Comparison of ENCODE assay signal across 9 mouse cellular contexts in genomic region chr16:96103036-96103435, GRCm38 (mm10). TPM values are rescaled to one million over a fixed set of nuclear protein-coding genes. Genes with fewer than 3 reads are reported as not detected.
DNase-seq lines count a peak whose midpoint lies in the region; ATAC-seq lines count a peak whose summit lies in the region.
"Had no signal": no experiment of that assay in that cellular context is flagged by ENCODE, and none has a peak within 500 bp of the region (broad histone marks: within the 10 kb centered on the region; RNA-seq: fewer than 3 reads in every experiment).

No protein-coding gene starts in this region.

- no peak overlapping the region for H3K4me2 ChIP-seq in kidney, embryonic 16.5 days (replicated peaks; ENCODE audit: low read depth, low read length)
- H3K4me2 ChIP-seq in midbrain, embryonic 14.5 days (ENCODE audit: low read length), result no peak overlapping the region
- H3K4me2 ChIP-seq: neural tube, embryonic 12.5 days had no signal

- WGBS in kidney, embryonic 16.5 days, result 42% methylated on average over 2 of the region's 2 CpGs
- 57% methylated on average over 2 of the region's 2 CpGs for WGBS in limb, embryonic 10.5 days
- WGBS in midbrain, embryonic 14.5 days, result 41% methylated on average over 2 of the region's 2 CpGs

- no peaks in the 10 kb centered on the region for H3K27me3 ChIP-seq in kidney, embryonic 16.5 days (ENCODE audit: insufficient read depth, low read length)
- H3K27me3 ChIP-seq in limb, embryonic 10.5 days (ENCODE audit: low read depth, poor library complexity, severe bottlenecking), result no peaks in the 10 kb centered on the region
- H3K27me3 ChIP-seq in midbrain, embryonic 14.5 days (ENCODE audit: control insufficient read depth, insufficient read depth, low read length), result no peaks in the 10 kb centered on the region
- H3K27me3 ChIP-seq: neural tube, embryonic 12.5 days had no signal

- no peaks in the 10 kb centered on the region for H3K36me3 ChIP-seq in kidney, embryonic 16.5 days (ENCODE audit: insufficient read depth, low read length)
- no peaks in the 10 kb centered on the region for H3K36me3 ChIP-seq in limb, embryonic 10.5 days
- H3K36me3 ChIP-seq in midbrain, embryonic 14.5 days (ENCODE audit: control insufficient read depth, insufficient read depth, low read length), result no peaks in the 10 kb centered on the region
- H3K36me3 ChIP-seq: neural tube, embryonic 12.5 days had no signal

- no peak overlapping the region for H3K9ac ChIP-seq in kidney, embryonic 16.5 days (replicated peaks; ENCODE audit: low read length)
- no peak overlapping the region for H3K9ac ChIP-seq in midbrain, embryonic 14.5 days (replicated peaks; ENCODE audit: low read length)
- H3K9ac ChIP-seq: neural tube, embryonic 12.5 days had no signal

- no peak overlapping the region for H3K4me3 ChIP-seq in kidney, embryonic 16.5 days (ENCODE audit: low read length)
- H3K4me3 ChIP-seq in limb, embryonic 10.5 days, result no peak overlapping the region
- no peak overlapping the region for H3K4me3 ChIP-seq in midbrain, embryonic 14.5 days (replicated peaks; ENCODE audit: low read depth, low read length)
- H3K4me3 ChIP-seq: neural tube, embryonic 12.5 days had no signal

- H3K4me1 ChIP-seq in kidney, embryonic 16.5 days (ENCODE audit: insufficient read depth, low read length), result no peaks in the 10 kb centered on the region
- no peaks in the 10 kb centered on the region for H3K4me1 ChIP-seq in limb, embryonic 10.5 days
- no peaks in the 10 kb centered on the region for H3K4me1 ChIP-seq in midbrain, embryonic 14.5 days (ENCODE audit: control insufficient read depth, insufficient read depth, low read length)
- H3K4me1 ChIP-seq: neural tube, embryonic 12.5 days had no signal

- no peak for ATAC-seq in kidney, embryonic 16.5 days (ENCODE audit: low FRiP score, low TSS enrichment)
- no peak for ATAC-seq in midbrain, embryonic 14.5 days (ENCODE audit: low FRiP score, low TSS enrichment)

- peak; percentile 36 for DNase-seq in adrenal gland, postnatal 10 days
- no peak for DNase-seq in adrenal gland, adult 2 months
- peak; percentile 28 for DNase-seq in kidney, postnatal 14 days
- DNase-seq in ES-CJ7 (ENCODE audit: low read depth, low spot score), result peak; percentile 81
- DNase-seq in lung, postnatal 14 days, result peak; percentile 59
- no peak for DNase-seq in limb, embryonic 10.5 days (ENCODE audit: low spot score)
- no peak for DNase-seq in midbrain, embryonic 14.5 days

- H3K9me3 ChIP-seq in kidney, embryonic 16.5 days (ENCODE audit: low read length), result no peaks in the 10 kb centered on the region
- H3K9me3 ChIP-seq in limb, embryonic 10.5 days (replicated peaks), result no peaks in the 10 kb centered on the region
- H3K9me3 ChIP-seq in midbrain, embryonic 14.5 days (ENCODE audit: control insufficient read depth, low read length), result no peaks in the 10 kb centered on the region
- H3K9me3 ChIP-seq: neural tube, embryonic 12.5 days had no signal

- no peak overlapping the region for H3K27ac ChIP-seq in kidney, embryonic 16.5 days (ENCODE audit: low read length)
- H3K27ac ChIP-seq in limb, embryonic 10.5 days, result no peak overlapping the region
- H3K27ac ChIP-seq in midbrain, embryonic 14.5 days (replicated peaks; ENCODE audit: low read depth, low read length), result no peak overlapping the region
- H3K27ac ChIP-seq: neural tube, embryonic 12.5 days had no signal

RNA-seq across cellular contexts. Expression of gene Brwd1, which starts 20.7 kb away (rescaled TPM):
- 10 to 100 TPM; 67.0 to 85.9 TPM for total RNA-seq in adrenal gland, postnatal 10 days (2021)
- 10 to 100 TPM; 62.3 to 73.5 TPM for total RNA-seq in adrenal gland, adult 2 months (2021)
- polyA plus RNA-seq in adrenal gland, adult 2 months (2012; rRNA removed), result 16.8 and 29.0 TPM in 2 replicates
- 74.5 and 85.6 TPM in 2 replicates for polyA plus RNA-seq in kidney, embryonic 16.5 days (2015; fragmentation: Nextera tagmentation; extraction: Ambion mirVana)
- 123 and 146 TPM in 2 replicates for polyA plus RNA-seq in limb, embryonic 10.5 days (2016; fragmentation: Nextera tagmentation; extraction: Ambion mirVana)
- polyA plus RNA-seq in midbrain, embryonic 14.5 days (2014; fragmentation: Nextera tagmentation; extraction: Ambion mirVana), result 338 and 372 TPM in 2 replicates

RNA-seq across cellular contexts. Expression of gene Hmgn1, which starts 24.5 kb away (rescaled TPM):
- total RNA-seq in adrenal gland, postnatal 10 days (2021), result 100 to 1,000 TPM; 206 to 208 TPM
- 100 to 1,000 TPM; 215 to 238 TPM for total RNA-seq in adrenal gland, adult 2 months (2021)
- polyA plus RNA-seq in adrenal gland, adult 2 months (2012; rRNA removed), result 12.9 and 14.9 TPM in 2 replicates
- polyA plus RNA-seq in kidney, embryonic 16.5 days (2015; fragmentation: Nextera tagmentation; extraction: Ambion mirVana), result 609 and 649 TPM in 2 replicates
- polyA plus RNA-seq in limb, embryonic 10.5 days (2016; fragmentation: Nextera tagmentation; extraction: Ambion mirVana), result 979 and 1,015 TPM in 2 replicates
- 371 and 462 TPM in 2 replicates for polyA plus RNA-seq in midbrain, embryonic 14.5 days (2014; fragmentation: Nextera tagmentation; extraction: Ambion mirVana)

RNA-seq across cellular contexts. Expression of gene Wrb, which starts 42.2 kb away (rescaled TPM):
- 10 to 100 TPM; 21.6 to 25.6 TPM for total RNA-seq in adrenal gland, postnatal 10 days (2021)
- 10 to 100 TPM; 23.4 to 45.2 TPM for total RNA-seq in adrenal gland, adult 2 months (2021)
- 50.0 and 84.1 TPM in 2 replicates for polyA plus RNA-seq in adrenal gland, adult 2 months (2012; rRNA removed)
- 70.1 and 75.2 TPM in 2 replicates for polyA plus RNA-seq in kidney, embryonic 16.5 days (2015; fragmentation: Nextera tagmentation; extraction: Ambion mirVana)
- polyA plus RNA-seq in limb, embryonic 10.5 days (2016; fragmentation: Nextera tagmentation; extraction: Ambion mirVana), result 78.2 and 79.6 TPM in 2 replicates
- 229 and 232 TPM in 2 replicates for polyA plus RNA-seq in midbrain, embryonic 14.5 days (2014; fragmentation: Nextera tagmentation; extraction: Ambion mirVana)

Comparison
In these comparisons a context has a peak if more than half of its experiments do, and no peak if none do; other contexts are left out.
1. DNase-seq: peak in adrenal gland, postnatal 10 days (single experiment), kidney, postnatal 14 days (single experiment), ES-CJ7 (single experiment) and lung, postnatal 14 days (single experiment); none in adrenal gland, adult 2 months (single experiment), limb, embryonic 10.5 days (single experiment) and midbrain, embryonic 14.5 days (single experiment).
2. RNA of gene Hmgn1, which starts 24.5 kb away (polyA plus RNA-seq): 979 to 1,015 TPM in limb, embryonic 10.5 days, 609 to 649 TPM in kidney, embryonic 16.5 days and 371 to 462 TPM in midbrain, embryonic 14.5 days; 12.9 to 14.9 TPM in adrenal gland, adult 2 months; every median in the first group is over 10 times any median in the second.